Mouse (Mus musculus): Measurements from ENCODE around the gene Rai14.

Rai14 gene

GRCm38 (mm10) chr15:10525896-10526295 lies 188.5 kb downstream of the Rai14 start:
- DNase-seq, result no peak

All from thymus, postnatal 36 days (tissue).